Mouse (Mus musculus) adrenal gland, postnatal 4 days (tissue): ENCODE measurements at regions not wholly inside any gene's neighbourhood (a gene's known extent, or its start where the extent isn't known, plus 50 kb on each side); places are given as distances from the start of the nearest gene placed in this dataset.

Source experiments
- DNase-seq, 2 experiments: peaks; one replicate each; pipeline ENCODE4 v3.0.0; 2021 to 2022; ENCODE audit warnings: low spot score in 2 of 2, mixed read lengths in 2 of 2

DNA sequence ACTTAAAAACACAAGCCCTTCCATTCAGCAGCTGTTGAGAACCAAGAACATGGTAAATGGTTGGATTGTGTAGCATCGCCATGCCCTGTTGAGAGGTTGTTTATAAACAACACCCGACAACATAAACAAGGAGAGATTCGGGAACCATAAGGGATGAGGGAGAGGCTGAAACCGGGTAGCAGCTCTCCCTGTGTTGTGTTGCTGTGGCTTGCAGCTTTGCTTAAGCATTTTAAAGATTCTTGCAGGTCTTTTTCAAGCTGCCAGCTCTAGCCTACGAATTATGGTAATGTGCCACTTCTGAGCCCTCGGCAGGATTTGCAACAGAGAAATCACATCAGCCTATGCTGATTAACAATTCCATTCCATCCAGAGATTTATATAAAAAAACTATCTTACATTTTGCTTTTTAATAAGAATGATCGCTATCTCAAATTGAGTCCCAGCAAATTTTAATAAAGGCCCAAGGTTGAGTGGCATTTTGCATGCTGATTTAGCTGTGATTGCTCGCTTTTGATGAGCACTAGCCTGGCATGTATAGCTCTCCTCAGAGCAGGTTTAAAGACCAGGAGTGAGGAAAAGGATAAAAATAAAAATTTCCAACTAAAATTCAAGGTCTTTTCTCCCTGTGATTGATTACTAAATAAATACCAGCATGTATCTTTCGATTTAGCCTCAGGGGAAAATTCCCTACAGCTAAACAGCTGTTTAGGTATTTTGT lies 445.7 kb upstream of the 4930412O13Rik start:
- DNase-seq: no peak

DNA sequence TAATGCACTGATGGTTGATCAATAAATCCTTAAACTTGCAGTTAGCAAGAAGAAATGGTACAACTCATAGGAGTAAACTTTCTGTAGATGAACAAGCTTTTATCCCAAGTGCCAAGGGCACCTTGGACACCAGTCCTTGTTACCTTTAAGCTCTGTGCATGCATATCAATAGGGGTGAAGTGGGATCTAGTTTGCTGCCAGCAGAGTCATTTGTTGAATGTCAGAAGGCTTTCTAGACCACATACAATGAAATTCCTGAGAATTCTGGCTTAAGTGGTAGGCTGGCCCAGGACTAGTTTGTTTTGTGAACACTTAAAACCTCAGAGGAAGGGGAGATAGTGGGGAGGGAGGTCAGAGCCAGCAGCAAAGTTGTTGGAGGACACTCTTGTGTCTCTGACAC lies 437.9 kb upstream of the 4930412O13Rik start:
- no peak for DNase-seq

DNA sequence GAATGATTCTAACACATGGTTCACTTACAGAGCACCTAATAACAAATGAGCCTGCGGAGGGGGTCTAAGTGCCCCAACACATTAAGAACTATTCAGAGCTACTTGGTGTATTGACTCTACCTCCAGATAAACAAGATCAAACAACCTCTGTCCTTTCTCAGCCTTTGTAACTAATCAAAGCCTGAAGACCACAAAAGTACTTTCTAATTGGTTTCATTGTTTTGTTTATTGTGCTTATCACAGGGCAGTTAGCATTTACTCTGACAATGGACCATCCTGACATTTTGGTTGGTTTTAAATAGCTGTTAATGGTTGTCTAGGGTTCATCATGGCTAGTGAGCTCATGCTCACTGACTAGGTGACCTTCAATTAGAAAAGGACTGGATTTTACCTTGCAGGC lies 435.2 kb upstream of the 4930412O13Rik start:
- DNase-seq: no peak

DNA sequence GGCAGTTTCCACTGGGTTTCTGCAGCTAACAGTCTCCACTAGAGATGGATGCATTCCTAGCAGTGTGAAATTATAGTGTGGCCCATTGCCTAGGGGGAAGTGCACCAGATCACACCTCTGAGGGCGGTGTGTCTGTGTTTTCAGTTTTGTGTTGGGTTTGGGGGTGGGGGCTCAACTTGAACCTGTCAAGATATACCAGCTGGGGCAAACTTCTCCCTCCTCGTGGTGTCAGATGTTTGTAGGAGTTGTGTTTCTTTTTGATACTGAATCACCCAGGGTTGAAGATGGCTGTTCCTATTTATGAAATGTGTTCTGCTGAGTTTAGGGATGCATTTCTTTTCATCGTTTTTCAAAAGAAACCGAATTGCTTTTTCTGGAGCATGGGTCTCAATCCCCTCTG lies 416.6 kb upstream of the 4930412O13Rik start:
- no peak for DNase-seq

DNA sequence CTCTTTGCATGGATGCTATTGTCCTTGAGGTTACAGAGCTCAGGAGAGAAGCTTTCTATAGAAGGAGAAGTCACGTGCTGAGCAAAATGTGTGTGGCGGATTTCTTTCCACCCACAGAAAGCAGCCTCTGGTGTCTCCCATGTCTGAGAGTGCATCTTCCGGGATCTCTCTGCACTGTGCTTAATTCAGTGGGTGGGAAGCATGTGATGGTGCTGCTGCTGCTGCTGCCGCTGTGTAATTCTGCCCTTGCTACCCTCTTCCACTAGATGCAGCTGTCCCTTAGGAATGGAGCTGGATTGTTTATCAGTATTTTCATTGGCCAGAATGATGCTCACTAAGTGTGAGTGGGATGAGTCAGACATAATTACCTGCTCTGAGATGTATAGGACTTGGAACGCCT lies 416.2 kb upstream of the 4930412O13Rik start:
- DNase-seq: no peak

DNA sequence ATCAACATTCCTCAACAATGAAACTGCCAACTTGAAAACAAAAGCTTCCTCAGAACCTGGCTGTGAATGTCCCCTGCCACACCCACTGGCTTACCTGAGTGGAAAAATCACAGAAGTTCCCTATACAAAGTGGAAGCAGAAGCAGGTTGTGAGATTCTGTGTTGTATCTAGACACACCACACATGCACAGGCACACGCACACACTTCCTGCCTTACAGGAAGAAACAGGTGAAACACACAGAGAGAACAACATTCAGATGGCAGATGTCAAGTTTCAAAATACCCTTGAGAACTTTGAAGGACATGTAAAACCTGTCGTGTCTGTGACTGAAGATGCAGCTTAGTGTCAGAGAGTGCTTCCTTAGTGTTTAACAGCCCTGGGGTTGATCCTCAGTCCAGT lies 413.5 kb upstream of the 4930412O13Rik start:
- DNase-seq: no peak

DNA sequence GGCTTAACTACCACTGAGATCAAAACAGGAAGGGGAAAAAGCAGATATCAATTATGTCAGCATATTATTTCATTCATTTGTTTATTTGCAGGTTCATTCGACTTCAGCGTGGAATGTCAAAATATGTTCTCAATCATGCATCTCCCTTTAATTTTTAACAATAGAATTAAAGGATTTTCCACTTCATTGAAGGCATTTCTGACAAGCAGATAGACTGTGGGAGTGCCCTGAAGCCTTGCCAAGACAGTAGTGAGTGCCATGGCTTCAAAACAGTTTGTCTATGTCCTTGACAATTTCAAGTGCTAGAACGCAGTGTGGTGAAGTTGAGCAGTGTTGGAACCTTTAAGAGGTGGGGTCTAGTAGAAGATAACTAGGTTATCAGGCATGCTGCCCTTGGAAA lies 412.4 kb upstream of the 4930412O13Rik start:
- DNase-seq: no peak

DNA sequence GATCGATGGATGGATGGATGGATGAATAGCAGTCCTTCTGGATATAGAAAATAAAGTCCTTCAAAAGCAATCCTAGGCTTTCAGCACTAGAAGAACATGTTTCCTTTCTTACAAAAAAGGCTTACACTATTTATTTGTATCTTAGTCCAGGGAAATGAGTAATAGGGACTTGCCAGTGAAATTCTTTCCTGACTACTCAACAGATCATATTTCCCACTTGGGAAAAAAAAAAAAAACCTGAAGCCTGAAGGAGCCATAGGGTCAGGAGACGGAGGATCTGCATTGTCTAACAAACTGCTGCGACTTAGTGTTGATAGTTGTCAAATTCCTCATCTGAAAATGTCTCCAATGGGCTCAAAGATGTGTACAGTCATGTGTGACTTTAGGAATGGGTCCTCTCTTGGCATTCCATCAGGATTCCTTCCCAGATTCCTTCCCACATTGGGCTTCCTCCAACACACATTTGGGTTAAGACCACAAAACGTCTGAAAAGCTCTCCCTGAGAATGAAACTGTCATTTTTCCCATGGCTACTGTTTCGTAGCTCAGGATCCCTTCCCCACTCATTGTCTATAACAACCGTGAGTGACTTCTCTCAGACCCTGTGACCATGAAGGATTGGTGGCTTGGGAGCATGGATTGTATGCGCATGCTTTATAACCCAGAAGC lies 399.2 kb upstream of the 4930412O13Rik start:
- no peak for DNase-seq

DNA sequence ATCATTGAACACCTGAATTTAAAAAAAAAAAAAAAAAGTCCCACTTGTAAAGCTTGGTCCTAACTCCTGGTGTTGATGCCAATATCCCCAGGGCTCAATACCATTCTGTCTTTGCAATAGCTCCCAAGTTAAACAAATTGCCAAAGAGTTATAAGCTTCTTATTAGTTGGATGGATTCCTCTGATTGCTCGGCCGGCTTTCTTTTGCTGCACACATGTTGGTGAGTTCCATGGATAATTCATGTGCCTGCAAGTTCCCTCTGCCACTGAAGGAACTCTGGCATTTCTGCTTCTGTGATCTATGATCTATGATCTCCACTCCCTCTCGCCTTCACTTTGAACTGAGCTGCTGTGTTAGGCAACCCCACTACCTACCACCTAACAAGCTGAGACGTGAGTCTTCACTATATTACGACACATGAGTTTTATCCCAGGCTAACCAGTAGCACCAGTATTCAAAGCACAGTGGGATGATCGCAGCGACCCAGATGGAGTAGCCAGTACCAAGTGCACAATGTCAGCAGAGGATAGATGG lies 393.6 kb upstream of the 4930412O13Rik start:
- no peak for DNase-seq

DNA sequence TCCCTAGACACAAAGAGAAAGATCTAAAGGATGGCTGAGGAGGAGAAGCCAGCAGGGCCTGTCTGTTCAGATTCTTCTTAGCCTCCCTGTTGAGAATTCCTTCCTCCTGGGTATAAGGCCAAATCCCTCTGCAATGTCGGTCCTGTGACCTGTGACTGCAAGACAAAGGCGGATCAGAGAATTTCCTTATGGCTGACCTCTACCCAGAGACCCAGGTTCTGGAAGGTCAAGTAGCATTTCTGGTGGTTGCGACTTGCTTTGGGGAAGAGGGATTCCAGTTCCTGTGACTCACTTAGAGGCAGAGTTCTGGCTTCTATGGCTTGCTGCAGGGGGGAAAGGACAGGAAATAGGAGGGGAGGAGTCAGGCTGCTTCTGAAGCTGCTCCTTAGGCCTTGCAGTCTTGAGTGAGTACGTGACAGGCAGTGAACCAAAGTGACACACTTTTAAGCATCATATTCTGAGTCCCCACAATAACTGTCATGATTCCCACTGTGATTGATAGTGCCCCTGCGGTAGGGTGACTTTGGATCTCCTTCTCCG lies 387.4 kb upstream of the 4930412O13Rik start:
- no peak for DNase-seq

DNA sequence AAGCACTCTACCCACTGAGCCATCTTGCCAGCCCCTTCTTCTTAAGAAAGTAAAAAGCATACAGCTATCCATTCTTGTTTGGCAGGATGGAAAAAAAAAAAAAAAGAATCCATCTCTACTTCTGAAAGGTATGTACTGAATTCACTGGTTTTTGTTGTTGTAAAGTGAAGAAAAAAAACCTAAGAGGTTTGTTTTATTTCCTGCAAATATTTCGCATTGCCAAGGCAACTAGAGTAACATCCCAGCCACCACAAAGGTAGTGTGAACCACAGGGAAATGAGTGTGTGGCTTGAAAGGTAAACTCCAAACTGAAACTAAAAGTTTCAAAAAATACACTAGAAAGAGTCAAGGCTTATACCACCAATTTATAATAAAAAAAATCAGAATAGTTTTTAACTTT lies 361.0 kb upstream of the 4930412O13Rik start:
- no peak for DNase-seq

DNA sequence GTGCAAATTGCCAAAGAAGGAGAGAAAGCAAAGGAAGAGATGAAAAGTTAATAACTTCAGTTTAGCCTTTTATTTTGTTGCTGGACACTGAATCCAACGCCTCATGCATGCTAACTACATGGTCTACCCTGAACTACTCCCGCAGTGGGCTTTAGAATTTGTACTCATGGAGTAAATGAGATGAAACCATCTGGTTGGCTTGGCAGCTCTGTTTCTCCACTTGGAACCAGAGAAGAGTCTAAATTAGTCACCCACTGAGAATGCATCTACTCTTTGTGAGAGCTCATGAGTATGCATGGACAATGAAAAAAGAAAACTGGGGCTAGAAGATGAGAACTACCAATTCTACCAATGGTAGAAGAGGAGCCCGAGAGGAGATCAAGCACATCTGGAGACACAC lies 355.1 kb upstream of the 4930412O13Rik start:
- no peak for DNase-seq

DNA sequence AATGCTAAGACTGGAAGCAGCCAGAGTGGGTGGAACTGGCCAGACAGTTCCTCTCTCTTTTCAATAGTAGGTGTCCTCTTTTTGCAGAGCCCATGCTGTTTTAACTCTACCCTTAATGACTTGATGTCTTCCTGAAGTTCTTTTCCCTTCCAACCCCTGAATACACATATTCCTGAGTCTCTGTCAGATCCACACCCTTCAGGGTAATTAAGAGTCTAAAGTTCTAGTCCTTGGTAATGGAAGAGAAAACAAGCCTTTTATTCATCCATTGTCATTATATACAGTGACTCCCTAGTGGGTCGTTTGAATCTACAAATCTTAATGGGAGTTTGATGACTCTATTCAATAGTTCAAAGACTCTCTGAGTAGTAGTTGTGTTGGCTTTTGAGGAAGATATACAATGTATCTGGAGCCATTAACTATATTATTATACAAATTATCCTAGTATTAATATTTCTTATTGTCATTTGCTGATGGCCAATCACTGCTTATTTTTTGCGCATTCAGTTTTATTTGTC lies 345.9 kb upstream of the 4930412O13Rik start:
- DNase-seq: no peak

DNA sequence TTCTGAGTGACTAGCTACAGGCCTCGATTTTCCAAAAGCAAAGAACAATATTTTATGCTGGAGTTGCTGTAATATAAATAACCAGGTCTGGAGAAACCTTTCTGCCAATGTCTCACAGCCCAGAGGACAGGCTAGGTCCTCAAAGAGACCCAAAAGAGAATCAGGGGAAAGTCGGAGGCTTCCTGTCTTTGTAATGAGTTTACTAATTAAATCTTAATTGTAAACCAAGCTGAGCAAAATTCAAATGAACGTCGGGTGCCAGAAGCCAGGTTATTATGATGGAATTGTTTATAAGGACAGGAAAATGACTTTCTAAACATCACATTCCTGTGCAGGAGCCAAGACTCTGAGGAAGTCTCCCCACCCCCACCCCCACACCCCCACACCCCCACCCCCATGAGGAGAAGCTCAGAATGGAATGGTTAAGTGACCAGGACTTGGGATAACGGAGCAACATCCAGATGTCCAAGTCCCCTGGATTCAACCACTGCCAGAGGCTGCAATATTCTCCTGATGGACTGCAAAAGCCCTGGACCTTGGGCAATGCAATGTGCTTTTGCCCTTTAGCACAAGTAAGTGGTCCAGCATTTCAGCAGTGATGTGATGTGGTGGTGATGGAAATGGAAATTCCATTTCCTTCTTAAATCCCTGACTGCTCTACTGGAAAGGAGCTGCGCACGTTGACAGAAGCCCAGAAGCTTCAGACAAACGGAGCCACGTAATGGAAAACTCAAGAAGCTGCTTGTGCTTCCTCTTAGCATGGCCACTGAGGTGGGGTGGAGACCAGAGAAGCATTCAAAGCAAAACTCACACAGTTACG lies 333.1 kb upstream of the 4930412O13Rik start:
- no peak for DNase-seq

DNA sequence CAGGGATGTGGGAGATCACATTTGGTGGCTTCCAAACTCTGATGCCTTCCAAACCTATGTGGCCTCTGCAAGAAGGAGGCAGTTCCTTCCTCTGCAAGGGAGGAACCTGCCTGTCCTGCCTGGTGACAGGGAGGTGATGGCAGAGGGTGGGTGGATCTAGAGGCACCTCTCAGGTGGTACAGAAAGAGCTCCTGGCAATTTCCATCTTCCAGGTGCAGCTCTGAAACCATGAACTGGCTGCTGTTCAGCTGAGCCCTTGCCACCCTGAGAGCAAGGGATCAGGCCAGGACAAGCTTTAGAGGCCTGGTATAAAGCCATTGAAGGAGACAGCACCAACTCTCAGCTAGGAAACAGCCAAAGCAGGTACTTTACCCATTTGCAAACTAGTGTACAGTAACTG lies 327.7 kb upstream of the 4930412O13Rik start:
- no peak for DNase-seq

DNA sequence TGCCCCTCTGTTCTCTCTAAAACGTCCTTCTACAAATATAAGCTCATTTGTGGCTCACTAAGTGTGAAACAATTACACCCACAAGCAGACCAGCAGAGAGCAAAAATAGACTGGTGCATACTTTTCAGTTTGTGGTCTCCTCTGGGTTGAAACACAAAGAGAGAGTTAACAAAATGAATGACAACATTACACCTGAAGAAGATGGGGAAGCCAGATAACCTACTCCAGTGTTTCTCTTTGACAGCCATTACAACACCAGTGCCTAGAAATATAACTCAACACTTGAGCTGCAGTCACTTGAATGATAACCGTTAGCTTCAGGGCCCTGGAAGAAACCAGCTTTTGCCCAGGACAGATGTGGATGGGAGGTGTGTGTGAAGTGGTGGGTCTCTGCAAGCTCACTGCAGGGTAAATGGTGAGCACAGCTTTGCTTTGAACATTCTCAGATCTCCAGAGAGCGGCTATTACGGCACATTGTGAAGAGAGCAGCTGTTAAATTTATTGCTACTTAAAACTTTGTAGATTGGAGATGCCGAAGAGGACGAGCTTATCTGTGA lies 316.5 kb upstream of the 4930412O13Rik start:
- DNase-seq: no peak

DNA sequence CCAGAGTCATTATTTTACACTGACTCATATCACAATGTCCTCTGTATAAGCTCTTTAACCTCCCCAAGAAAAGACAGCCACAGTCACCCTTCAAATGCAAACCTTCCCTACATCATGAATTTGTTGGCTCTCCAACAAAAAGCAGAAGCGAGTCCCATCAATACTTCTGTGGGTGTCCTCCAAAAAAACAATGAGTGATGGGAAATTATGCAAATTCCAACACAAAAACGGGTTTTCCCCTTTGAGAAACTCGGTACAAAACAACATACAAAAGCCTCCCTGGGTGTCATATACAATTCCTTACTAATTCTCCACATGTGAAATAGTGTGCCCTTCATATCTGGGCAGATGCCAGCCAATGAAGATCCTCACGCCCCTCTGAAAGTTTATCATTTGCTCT lies 311.8 kb upstream of the 4930412O13Rik start:
- no peak for DNase-seq

DNA sequence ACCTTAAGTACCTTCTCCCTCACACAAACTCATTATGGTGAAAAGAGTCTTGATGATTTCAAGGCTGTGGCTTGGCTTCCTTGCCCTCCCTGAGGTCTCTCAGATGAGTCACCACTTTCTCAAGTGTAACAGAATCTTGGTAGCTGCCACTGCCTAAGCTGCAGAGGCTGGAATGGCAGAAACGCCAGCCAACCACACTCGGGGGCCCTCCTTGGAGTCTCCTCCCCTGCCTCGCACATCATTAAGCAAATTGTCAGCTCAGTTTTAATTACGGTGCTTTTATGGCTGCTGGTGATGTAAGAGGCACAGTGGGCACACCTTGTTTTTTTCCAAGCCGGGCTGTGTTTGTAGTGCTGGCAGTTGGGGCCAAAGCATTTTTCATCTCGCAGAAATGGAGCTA lies 306.9 kb upstream of the 4930412O13Rik start:
- DNase-seq: no peak

DNA sequence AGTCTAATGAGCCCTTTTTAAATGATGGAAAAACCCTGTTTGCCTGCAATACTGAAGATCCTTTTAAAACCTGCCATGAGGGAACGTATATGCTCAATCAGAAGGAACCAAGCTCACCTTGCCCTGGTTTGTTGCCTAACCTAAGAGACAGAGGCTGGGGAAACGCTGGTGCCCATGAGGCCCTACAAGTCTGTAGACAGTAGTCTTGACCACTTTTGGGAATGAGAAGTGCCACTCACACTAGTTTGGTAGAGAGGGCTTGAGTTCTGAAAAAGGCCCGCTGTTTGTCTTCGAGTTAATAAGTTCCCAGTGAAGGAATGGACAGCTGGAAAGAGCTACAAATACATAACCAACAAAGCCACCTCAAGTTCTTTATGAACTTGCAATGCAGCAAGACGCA lies 306.4 kb upstream of the 4930412O13Rik start:
- DNase-seq: no peak

DNA sequence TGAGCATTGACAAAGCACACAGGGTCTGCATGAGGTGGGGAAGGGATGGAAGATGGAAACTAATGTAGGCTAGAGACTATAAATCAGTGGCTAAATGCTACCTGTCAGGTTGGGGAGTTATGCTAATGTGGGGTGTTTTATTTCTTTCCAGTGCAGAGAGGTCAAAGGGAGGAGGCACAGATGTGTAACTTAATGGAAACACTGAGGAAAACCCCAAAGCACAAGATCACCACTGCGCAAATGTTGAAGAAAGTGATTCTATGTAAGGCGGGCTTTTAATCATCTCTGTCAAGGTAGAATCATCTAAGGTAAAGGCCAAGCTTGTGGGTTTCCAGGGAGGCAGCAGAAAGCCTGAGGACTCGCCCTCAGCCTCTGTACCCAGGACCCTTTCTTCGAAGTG lies 303.2 kb upstream of the 4930412O13Rik start:
- no peak for DNase-seq

DNA sequence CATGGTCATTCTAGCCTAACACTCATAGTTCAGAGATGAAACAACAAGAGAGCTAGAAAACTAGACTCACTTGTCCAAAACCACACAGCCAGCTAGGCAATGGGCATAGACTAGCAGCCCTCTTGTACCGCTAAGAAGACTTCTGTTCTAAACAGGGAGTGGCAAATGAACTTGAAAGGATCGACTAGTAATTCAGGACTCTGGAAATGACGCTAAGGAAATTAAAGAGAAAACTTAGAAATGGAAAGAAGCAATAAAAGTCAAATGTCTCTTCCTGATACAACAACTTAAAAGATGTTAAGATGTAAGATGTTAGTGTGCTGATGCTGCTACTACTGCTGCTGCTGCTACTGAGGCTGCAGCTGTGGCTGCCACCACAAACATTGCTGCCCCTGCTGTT lies 293.7 kb upstream of the 4930412O13Rik start:
- DNase-seq: no peak
